Mouse (Mus musculus) liver, embryonic 15.5 days (tissue): ENCODE measurements around the gene Gm8926. TPM values are rescaled to one million over a fixed set of nuclear protein-coding genes. Genes with fewer than 3 reads are reported as not detected.
"Not testable (repeated sequence)": the region's sequence is repeated elsewhere in the genome, so short reads cannot be mapped to it uniquely, and the experiment has no call there.

Source experiments
- ATAC-seq: fragments of 200-750 bp; cut with Nextera tagmentation; 2 replicates; pipeline ENCODE4 v1.8.0; 2017; ENCODE audit warnings: moderate number of reproducible peaks, mild to moderate bottlenecking, moderate library complexity; ENCODE audit not compliant: insufficient read depth
- H3K27ac ChIP-seq: fragments of 300-500 bp; sonication (generic); replicated peaks from 2 replicates; pipeline ENCODE4 v1.5.1; 2015; ENCODE audit warnings: mild to moderate bottlenecking, inconsistent platforms
- H3K27me3 ChIP-seq: fragments of 300-500 bp; sonication (generic); 2 replicates; pipeline ENCODE4 v1.6.1; 2015; ENCODE audit warnings: mild to moderate bottlenecking, inconsistent platforms
- H3K36me3 ChIP-seq: fragments of 300-500 bp; sonication (generic); replicated peaks from 2 replicates; pipeline ENCODE4 v1.6.1; 2015; ENCODE audit warnings: moderate library complexity, mild to moderate bottlenecking, inconsistent platforms
- H3K4me1 ChIP-seq: fragments of 300-500 bp; sonication (generic); replicated peaks from 2 replicates; pipeline ENCODE4 v1.6.1; 2015; ENCODE audit warnings: inconsistent platforms
- H3K4me2 ChIP-seq: fragments of 300-500 bp; sonication (generic); 2 replicates; pipeline ENCODE4 v1.6.1; 2015; ENCODE audit warnings: moderate library complexity, mild to moderate bottlenecking, inconsistent platforms
- H3K4me3 ChIP-seq: fragments of 300-500 bp; sonication (generic); replicated peaks from 2 replicates; pipeline ENCODE4 v1.5.1; 2015; ENCODE audit warnings: mild to moderate bottlenecking, inconsistent platforms
- H3K9ac ChIP-seq: fragments of 300-500 bp; sonication (generic); 2 replicates; pipeline ENCODE4 v1.6.1; 2015; ENCODE audit warnings: moderate library complexity, mild to moderate bottlenecking, inconsistent platforms
- H3K9me3 ChIP-seq: fragments of 300-500 bp; sonication (generic); replicated peaks from 2 replicates; pipeline ENCODE4 v1.6.1; 2016; ENCODE audit warnings: inconsistent platforms
- WGBS: fragments of 180-500 bp; shearing (Covaris S2); methylation state at CpG from one replicate; pipeline ENCODE4 v1.1.7; 2015; ENCODE audit warnings: mixed read lengths; ENCODE audit not compliant: insufficient replicate concordance; 5-methylcytosine and 5-hydroxymethylcytosine counted together
- polyA plus RNA-seq: library from polyadenylated mRNA; unstranded; fragments of >200 nt; fragmentation: Nextera tagmentation; extraction: Ambion mirVana; gene quantifications from 2 replicates; pipeline ENCODE4 v1.2.1, GENCODE M21; 2015

Gm8926 gene
- polyA plus RNA-seq, result not detected in 2 replicates

DNA sequence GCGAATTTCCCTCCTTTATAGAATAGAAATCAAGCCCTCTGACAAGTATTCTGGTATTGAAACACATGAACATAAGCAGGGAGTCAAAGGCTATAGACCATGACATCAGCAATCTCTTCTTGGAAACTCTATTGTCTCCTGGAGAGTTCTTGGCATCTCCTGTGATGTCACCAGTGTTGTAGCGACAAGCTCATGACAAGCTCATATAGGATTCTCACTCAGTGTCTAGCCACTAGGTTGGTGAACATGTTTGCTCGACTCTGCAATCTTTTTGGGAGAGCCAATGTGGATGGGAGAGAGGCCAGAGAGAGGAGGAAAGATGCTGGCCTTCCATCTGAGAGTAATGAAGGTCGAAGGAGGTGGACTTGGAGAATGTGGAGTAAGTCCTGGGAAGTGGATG, at the start of gene Gm8926:
Gene Gm8926, plus strand, starts transcription at position 301 of the 400 bp plus-strand sequence.
- not testable (repeated sequence) for H3K9ac ChIP-seq, H3K9me3 ChIP-seq, ATAC-seq, H3K4me3 ChIP-seq, H3K4me2 ChIP-seq, H3K27me3 ChIP-seq, H3K27ac ChIP-seq, H3K4me1 ChIP-seq, H3K36me3 ChIP-seq
- WGBS, result 54% methylated on average over 1 of the region's 4 CpGs

Other genes starting within 250 kb of the Gm8926 start
- not detected in 2 replicates for gene Gm6460, start 175.6 kb upstream of the Gm8926 start, polyA plus RNA-seq
- not detected in 2 replicates for gene Gm8922, start 88.6 kb upstream of the Gm8926 start, polyA plus RNA-seq
- not detected in 2 replicates for gene Gm6465, start 75.0 kb downstream of the Gm8926 start, polyA plus RNA-seq
- gene 4933402N22Rik, start 147.5 kb downstream of the Gm8926 start, polyA plus RNA-seq, result not detected in 2 replicates